Mouse (Mus musculus) yolk sac, embryonic 10.5 days (tissue): ENCODE measurements around the gene 3110009E18Rik.
A peak's percentile ranks its signal among the peaks of the same experiment; 100 is the strongest.

Experiments used
- DNase-seq: peaks from one replicate; pipeline ENCODE4 v3.0.0-alpha.2; 2017; ENCODE audit warnings: low spot score

Gene 3110009E18Rik

DNA sequence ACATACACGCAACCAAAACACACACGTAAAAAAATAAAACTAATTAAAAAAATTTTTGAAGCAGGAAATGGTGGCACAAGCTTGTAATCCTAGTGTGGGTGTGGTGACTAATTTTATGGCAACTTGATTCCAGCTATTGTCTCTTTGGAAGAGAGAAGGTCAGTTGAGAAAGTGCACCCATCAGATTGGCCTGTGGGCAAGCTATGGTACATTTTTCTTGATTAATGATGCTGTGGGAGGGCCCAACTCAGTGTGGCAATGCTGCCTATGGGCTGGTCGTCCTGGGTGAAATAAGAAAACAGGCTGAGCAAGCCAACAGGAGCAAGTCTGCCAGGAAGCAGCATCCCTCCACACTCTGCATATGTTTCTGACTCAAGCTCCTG, 19.8 kb upstream of the 3110009E18Rik start:
- no peak for DNase-seq

GRCm38 (mm10) chr1:120105556-120105959, 15.4 kb upstream of the 3110009E18Rik start:
- no peak for DNase-seq

DNA sequence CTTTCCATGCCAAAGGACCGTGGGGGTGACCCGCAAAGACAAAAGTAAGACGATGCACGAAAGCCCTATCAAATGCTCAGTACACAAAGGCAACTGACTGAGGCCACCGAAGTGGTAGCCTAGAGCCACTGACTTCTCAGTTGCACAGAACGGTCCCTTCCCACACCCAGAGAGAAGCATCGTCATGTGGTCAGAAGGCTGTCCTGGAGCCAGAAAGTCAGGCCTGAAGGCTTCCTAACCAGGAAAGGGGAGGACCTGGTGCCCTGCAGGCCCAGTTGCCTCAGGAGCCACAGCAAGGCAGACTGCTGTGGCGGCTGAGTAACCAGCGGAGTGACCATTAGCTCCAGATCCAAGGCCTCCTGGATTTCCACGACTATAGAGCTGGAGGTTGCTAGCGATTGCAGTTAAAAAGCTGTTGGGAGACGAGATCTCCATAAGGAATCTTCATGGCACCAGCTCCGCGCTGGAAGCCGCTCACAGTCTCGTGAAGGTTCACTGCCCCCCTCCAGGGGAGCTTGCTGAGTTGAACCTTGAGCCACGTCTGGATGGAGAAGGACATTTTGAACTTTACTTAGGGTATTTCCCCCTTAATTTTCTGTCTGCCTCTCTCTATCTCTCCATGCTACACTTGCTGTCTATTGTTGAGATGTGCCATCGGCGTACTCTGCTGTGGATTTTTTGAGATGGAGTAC, 11.1 kb upstream of the 3110009E18Rik start:
- DNase-seq: no peak

GRCm38 (mm10) chr1:120111766-120112165, 9.2 kb upstream of the 3110009E18Rik start:
- no peak for DNase-seq

- no peak for DNase-seq
These were observed 8.5 kb upstream of the 3110009E18Rik start for GRCm38 (mm10) chr1:120112251-120113187.

DNA sequence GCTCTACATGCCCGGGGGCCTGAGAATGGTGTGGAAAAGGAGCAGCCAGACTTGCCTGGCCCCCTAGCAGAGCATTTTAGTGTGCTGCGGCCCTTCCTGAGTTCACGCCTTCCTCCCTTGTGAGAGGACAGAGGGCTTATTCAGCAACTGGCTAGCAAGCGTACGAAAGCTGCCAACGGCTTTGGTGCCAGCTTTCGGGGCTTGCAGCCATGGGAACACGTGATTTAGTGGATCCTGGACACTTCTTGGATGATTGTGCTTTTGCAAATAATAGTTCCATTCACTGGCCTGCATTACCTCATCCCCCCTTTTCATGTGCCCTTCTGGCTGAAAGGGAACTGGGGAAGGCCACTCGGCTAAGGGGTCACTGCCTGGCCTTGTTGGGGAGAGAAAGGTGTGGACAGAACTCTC, 5.3 kb upstream of the 3110009E18Rik start:
- DNase-seq: no peak

- peak; percentile 77 for DNase-seq
These were observed 4.9 kb upstream of the 3110009E18Rik start for GRCm38 (mm10) chr1:120116106-120116505.

GRCm38 (mm10) chr1:120118854-120119253, 2.1 kb upstream of the 3110009E18Rik start:
- no peak for DNase-seq

- DNase-seq: no peak
These were observed 1.6 kb upstream of the 3110009E18Rik start for GRCm38 (mm10) chr1:120119389-120119788.

DNA sequence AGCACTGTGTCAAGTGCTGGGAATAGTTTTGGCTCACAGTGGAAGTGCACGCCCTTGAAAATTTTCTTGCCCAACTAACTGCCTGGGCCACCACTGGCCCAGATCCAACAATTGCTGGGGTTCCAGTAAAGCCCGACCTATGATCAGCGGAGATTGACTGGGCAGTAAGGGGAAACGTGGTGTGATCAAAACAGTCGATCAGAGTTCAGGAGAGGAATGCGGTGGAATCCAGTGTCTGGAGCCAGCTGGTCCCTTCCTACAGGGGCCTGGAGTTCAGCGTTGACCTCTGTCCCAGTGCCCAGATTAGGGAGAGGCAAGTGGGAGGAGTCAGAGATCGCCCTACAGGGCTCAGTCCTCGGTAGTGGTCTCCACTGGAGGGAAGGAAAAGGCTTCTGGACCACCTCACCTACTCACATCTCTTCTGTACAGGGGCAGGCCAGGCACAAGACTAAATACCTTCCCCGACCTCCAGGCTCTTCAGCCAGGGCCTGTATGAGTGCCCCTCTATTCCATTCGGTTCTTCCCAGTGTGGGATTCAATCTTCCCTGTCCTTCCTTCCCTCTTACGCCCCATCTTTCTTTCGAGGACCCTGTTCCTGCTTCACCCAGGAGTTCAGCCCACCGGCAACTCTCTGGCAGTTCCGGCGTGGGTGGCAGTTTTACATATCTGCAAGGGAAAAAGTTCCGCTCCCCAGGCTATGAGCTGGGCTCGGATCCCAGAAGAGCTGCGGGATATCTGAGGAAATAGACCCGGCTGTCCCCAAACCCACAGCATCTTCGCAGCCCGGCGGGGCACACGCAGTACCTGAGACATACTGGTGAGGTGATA, 632 bp upstream of the 3110009E18Rik start:
- DNase-seq: peak; percentile 81

GRCm38 (mm10) chr1:120121930-120122530, 1.0 kb downstream of the 3110009E18Rik start:
- DNase-seq: no peak

DNA sequence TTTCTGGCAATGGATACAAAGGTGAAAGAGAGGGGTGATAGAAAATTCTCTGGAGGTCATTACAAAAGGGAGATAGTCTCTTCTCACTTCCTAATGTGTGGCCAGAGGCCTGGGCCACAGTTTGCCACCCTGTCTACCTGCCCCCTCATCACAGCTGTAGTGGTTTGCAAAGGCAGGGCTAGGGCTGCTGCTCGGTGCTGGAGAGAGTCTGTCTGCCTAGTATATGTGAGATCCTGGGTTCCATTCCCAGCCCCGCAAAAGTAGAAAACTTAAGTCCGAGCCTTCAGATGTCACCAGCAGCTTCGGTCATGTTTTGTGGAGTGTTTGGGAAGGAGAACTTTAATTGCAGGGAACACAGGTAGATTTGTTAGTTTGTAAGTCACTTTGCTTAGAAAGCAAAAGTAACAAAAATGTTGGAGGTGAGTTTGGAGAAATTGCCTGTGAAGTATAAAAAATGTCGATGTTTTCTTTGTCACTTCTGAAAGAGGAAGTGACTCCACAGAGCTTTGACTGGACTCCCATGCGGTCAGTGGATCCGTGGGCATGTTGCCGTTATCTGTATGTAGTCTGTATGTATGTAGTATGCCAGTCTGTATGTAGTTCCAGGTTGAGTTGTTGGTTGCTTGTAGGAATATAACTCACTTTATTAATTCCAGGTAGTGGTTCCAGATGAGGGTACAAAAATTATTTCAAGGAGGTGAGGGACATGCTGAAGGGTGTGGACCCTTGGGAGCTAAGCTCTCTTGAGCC, 1.8 kb downstream of the 3110009E18Rik start:
- no peak for DNase-seq

- DNase-seq: no peak
These were observed 3.9 kb downstream of the 3110009E18Rik start for GRCm38 (mm10) chr1:120124839-120125238.

DNA sequence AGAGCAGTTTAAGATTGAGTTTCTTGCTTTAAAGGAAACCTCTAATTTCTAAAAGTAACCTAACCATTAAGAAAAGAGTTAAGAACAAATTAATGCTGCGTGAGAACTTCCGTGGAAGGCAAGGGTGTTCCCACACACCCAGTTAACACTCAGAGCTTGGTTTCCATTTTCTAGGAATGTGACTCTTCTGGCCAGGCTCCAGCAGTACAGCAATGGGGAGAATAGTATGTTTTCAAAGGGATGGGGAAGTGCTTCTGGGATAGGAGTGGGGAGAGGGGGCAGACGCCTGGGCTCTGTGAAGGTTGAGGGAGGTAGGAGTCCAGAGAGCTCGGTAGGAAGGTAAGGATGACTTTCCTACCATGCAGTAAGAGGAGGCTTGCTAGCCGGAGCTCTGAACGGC, 4.5 kb downstream of the 3110009E18Rik start:
- no peak for DNase-seq

GRCm38 (mm10) chr1:120126318-120126717, 5.3 kb downstream of the 3110009E18Rik start:
- DNase-seq: no peak

DNA sequence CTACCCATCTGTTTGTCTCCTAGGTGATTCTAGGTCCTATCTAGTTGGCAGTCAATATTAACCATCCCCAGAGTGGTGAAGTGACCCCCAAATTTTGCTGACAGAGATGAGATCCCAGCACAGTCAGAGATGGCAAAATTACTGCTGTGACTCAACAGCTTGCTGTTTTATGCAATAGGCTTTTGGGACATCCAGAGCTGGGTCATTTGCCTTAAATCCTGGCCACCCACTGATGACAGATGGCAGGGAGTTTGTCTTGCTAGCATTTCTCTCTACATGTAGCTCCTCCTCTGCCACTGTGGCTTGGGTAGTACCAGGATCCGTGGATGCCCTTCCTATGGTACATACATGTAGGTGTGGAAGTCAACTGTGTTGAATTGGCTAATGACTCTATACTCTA, 11.4 kb downstream of the 3110009E18Rik start:
- DNase-seq: no peak

DNA sequence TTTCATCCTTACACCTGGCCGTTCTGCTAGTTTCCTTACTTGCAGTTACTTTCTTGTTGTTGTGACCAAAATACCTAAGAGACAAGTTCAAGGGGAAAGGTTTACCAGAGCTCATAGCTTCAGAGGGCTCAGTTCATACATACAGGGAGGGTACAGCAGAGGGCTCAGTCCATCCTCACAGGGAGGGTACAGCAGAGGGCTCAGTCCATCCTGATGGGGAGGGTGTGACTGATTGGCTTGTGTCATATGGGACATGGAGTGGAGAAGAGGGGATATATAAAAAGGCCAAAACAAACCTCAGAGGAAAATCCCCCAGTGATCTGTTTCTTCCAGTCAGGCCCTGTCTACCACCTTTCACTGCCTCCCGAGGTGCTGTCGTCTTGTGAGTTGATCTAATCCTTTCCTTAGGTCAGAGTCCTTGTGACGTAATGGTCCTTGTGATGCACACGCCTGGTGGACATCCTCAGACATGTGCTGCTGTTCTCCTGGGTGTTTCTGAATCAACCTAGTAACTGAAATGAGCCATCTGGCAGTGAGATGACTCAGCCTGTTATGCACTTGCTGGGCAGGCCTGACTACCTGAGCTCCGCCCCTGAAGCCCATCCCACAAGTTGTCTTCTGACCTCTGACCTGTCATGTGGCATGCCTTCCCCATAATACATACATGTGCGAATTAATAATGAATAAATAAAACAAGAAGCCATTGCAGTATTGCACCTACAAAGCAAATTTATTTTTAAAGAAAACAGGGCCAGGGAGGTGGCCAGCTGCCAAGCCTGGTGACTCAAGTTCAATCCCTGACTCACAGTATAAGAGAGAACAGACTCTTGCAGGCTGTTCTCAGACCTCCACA, 15.2 kb downstream of the 3110009E18Rik start:
- DNase-seq: peak; percentile 69

DNA sequence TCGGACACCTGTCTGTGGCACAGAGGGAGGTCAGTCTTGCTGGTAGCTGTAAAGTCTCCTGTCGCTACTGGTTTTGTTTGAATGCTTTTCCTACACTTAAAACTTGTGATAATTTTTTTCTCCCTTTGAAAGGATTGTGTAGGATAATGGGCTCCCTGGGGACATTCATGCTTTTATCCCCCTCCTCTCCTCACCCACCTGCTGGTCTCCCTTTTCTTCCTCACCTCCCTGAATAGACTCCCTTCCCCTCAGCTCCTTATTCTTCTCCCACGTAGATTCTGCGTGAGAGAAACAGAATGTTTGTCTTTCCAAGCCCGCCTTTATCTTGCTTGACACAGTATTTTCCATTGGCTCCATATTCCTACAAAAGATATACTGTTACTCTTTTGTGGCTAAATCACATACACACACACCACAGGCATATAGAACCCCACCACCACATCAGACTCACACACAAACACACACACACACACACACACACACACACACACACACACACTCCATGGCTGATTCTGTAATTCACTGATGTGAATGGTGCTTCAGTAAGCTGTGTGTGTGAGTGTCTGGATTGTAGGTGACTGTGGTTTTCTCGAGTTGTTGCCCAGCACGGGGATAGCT, 18.0 kb downstream of the 3110009E18Rik start:
- DNase-seq: no peak

GRCm38 (mm10) chr1:120140144-120140693, 19.2 kb downstream of the 3110009E18Rik start:
- peak; percentile 49 for DNase-seq
